Mouse (Mus musculus) right cerebral cortex, postnatal 36 days (tissue): ENCODE measurements at regions not wholly inside any gene's neighbourhood (a gene's known extent, or its start where the extent isn't known, plus 50 kb on each side); places are given as distances from the start of the nearest gene placed in this dataset.

Source experiments
- DNase-seq, 2 experiments: peaks; one replicate each; pipeline ENCODE4 v3.0.0; 2022; ENCODE audit warnings: low spot score in 2 of 2, mixed read lengths in 1 of 2

DNA sequence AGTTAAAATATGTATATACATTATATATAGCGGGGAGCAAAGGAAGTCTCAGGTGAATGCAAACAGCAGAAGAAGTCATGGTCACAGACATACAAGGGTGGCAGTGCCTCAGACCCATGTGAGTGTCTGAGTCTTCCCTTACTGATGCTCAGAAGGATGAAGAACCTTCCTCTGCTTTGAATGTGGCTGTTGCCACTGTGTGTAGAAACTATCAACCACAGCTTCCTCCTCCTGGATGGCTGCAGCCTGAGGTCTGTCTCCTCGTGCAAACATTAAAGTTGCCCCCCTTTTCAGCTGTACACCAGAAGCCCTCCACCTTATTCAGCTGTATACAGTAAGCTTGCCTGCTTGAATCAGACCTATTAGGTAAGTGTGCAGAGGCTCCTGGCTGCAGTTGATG is 79.4 kb upstream of the Tspan5 start:
- no peak for DNase-seq

DNA sequence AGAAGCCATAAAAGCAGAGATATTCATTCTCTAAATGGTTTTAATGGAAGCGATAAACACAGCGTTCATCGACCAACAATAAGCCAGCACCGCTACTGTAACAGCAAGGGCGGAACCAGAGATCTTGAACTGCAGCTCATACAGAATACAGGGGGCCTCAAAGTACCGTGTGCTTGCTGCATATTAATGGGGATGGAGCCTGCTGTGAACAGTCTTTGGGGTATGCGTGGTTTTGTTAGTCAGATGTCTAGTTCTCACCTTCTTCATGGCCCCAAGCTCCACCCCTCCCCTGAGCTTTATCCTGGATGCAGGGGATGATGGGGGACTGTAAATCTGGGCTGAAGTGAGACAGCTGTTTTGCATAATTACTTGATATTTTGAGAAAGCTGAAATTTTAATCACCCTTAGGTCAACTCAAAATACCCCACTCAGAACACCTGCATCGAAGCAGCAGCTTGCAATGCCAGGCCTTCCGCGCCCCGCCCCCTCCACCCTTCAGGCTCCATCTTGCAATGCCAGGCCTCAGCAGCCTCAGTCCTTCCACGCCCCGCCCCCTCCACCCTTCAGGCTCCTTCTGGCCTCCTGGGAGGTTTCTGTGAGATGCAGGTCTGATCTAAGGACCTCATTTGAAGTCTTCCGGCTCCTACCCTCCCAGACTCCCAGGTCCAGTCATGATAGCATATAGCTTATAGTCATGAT is 73.5 kb upstream of the Tspan5 start:
- no peak for DNase-seq

DNA sequence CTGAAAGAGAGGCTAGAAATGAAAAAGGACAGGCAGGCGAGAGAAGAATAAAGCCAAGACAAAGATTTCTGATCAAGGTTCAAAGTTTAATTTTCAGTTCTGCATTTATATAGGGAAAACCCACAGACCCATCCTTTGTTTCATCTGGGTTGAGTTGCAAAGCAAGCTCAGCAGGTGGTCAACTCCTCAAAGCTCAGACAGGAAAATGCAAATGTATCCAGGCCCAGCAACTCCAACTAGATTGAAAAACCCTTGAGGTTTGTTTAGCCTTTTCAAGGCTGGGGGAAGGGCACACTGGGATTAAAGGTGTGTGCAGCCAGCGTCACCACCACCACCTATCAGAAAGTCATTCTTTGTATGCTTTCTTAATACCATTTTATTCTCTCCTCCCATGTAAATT is 66.1 kb upstream of the Tspan5 start:
- DNase-seq, result no peak

DNA sequence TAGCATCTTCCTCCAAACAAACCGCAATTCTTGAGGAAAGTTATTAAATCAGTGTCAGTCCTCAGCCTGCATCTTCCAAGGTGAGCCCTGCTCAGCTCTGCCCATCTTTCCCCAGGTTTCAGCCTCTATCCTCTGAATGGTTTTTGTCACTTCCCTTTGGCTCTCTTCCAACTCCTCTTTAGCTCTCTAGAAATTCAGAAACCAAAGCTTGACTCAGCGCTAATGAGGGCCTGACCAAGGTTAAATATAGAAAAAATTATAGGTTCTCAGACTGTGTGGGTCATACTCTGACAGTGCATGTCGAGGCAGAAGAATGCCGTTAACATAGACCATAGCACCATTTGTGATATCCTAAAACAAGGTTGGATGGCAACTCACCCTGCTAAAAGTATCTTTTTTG is 63.6 kb upstream of the Tspan5 start:
- no peak for DNase-seq

DNA sequence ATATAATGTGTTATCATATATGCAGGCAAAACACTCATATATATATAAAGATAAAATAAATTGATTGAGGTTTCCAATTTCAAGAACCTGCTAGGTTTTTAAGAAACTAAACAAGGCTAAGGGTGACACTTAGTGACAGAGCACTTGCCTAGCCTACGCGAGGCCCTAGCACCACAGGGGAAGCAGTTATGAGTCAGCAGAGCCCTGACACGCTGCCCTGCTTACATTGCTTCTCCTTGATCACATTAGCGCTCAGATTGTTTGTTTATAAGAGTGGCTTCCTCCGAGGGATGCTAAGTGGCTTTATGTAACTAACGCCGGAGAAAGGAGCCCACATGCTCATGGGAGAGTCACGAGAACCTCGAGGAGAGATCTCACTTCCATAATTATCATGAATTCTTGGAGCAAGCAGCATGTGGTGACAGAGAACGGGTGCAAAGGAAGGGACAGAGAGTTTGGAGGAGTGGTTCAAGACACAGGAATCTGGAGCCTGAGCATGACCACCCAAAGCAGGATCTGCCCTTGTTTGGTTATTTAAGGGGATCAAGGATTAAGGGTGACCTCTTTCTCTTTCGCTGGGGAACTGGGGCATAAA is 55.3 kb upstream of the Tspan5 start:
- DNase-seq, result peak; percentile 8 to 40

DNA sequence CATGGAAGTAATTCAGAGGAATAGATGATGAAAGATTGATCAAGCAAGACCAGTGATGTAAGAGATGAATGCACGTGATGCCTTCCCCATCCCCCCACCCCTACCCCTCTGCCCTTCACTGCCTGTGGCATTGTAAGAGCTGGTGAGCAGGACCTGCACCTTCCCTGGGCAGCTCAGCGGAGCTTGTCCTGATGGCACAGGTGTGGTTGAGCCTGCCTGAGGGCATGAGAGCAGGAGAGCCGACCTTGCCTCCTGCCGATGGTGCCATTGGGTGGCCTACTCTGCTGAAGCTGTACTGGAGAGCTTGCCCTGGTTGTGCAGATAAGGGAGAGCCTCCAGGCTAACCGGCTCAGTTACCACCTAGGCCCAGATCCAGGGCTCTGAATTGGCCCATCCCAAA is 53.4 kb upstream of the Tspan5 start:
- no peak for DNase-seq
